Mouse (Mus musculus) CH12.LX (cell line): Measurements from ENCODE around the gene Fndc9. TPM values are rescaled to one million over a fixed set of nuclear protein-coding genes. Genes with fewer than 3 reads are reported as not detected.

ENCODE experiments used
- DNase-seq: peaks from one replicate; pipeline ENCODE4 v3.0.0-alpha.2; 2013; ENCODE audit errors: extremely low read depth
- H3K27ac ChIP-seq: 2 replicates; pipeline ENCODE4 v1.5.1; 2012; ENCODE audit warnings: low read depth, mild to moderate bottlenecking, control low read depth, moderate library complexity; ENCODE audit not compliant: insufficient read depth
- H3K27me3 ChIP-seq: replicated peaks from 2 replicates; pipeline ENCODE3; 2012; ENCODE audit warnings: inconsistent platforms
- H3K36me3 ChIP-seq, 2 experiments: replicated peaks in 1 of 2; 2 replicates each; pipeline versions ENCODE3 to v1.6.1; 2012; ENCODE audit warnings: inconsistent platforms in 1 of 2, low read length in 1 of 2, mild to moderate bottlenecking in 1 of 2, mixed read lengths in 1 of 2, moderate library complexity in 1 of 2; ENCODE audit not compliant: control insufficient read depth in 1 of 2, insufficient read depth in 1 of 2
- H3K4me1 ChIP-seq, 2 experiments: 2 replicates each; pipeline ENCODE4 v1.6.1; 2012; ENCODE audit warnings: inconsistent platforms in 1 of 2, moderate library complexity in 1 of 2; ENCODE audit not compliant: insufficient read depth in 2 of 2, control insufficient read depth in 1 of 2
- H3K4me2 ChIP-seq: 2 replicates; pipeline ENCODE4 v1.6.1; 2012; ENCODE audit warnings: low read depth, mild to moderate bottlenecking, control low read depth; ENCODE audit not compliant: poor library complexity, insufficient read depth, severe bottlenecking
- H3K4me3 ChIP-seq, 3 experiments: fragments of 150-350 bp in 1 of 3; sonication (generic) in 1 of 3; replicated peaks in 1 of 3; 2 replicates each; pipeline versions ENCODE3 to v1.5.1; 2011 to 2012; ENCODE audit warnings: low read depth in 2 of 3, low read length in 2 of 3, mild to moderate bottlenecking in 2 of 3, moderate library complexity in 2 of 3, control low read depth in 1 of 3, improper control_type of control experiment in 1 of 3, inconsistent platforms in 1 of 3, mixed read lengths in 1 of 3; ENCODE audit not compliant: poor library complexity in 1 of 3
- H3K79me2 ChIP-seq: replicated peaks from 2 replicates; pipeline ENCODE4 v1.6.1; 2012; ENCODE audit warnings: mild to moderate bottlenecking, moderate library complexity; ENCODE audit not compliant: control insufficient read depth, poor library complexity, insufficient read depth, severe bottlenecking; ENCODE audit errors: extremely low read depth
- H3K9ac ChIP-seq: 2 replicates; pipeline ENCODE4 v1.6.1; 2012; ENCODE audit warnings: low read depth, mild to moderate bottlenecking, control low read depth, moderate library complexity; ENCODE audit not compliant: insufficient read depth
- H3K9me3 ChIP-seq: replicated peaks from 2 replicates; pipeline ENCODE3; 2012; ENCODE audit warnings: low read length, inconsistent platforms, mixed read lengths
- CHD2 ChIP-seq: IDR thresholded peaks from 2 replicates; pipeline ENCODE4 v1.6.1; 2011; ENCODE audit warnings: low read length, improper control_type of control experiment
- EP300 ChIP-seq: IDR thresholded peaks from 2 replicates; pipeline ENCODE4 v1.6.1; 2011; ENCODE audit warnings: low read length, improper control_type of control experiment
- JUN ChIP-seq: IDR thresholded peaks from 2 replicates; pipeline ENCODE4 v1.6.1; 2011; ENCODE audit warnings: low read depth, mild to moderate bottlenecking, low read length, improper control_type of control experiment, moderate library complexity; ENCODE audit not compliant: insufficient read depth
- JUND ChIP-seq: conservative IDR thresholded peaks from 2 replicates; pipeline ENCODE4 v1.6.1; 2011; ENCODE audit warnings: low read depth, low read length, improper control_type of control experiment
- MAFK ChIP-seq: IDR thresholded peaks from 2 replicates; pipeline ENCODE4 v1.6.1; 2011; ENCODE audit warnings: low read length, improper control_type of control experiment; ENCODE audit not compliant: insufficient replicate concordance
- PAX5 ChIP-seq: IDR thresholded peaks from 2 replicates; pipeline ENCODE4 v1.6.1; 2012; ENCODE audit warnings: low read length, inconsistent platforms, mixed read lengths
- POLR2AphosphoS2 ChIP-seq: IDR thresholded peaks from 2 replicates; pipeline ENCODE4 v1.6.1; 2011; ENCODE audit warnings: low read depth, low read length, improper control_type of control experiment
- RCOR1 ChIP-seq: conservative IDR thresholded peaks from 2 replicates; pipeline ENCODE4 v1.6.1; 2012; ENCODE audit warnings: low read depth, mild to moderate bottlenecking, inconsistent platforms, low read length, improper control_type of control experiment
- SMC3 ChIP-seq: IDR thresholded peaks from 2 replicates; pipeline ENCODE4 v1.6.1; 2011; ENCODE audit warnings: low read depth, low read length, improper control_type of control experiment
- TBP ChIP-seq: conservative IDR thresholded peaks from 2 replicates; pipeline ENCODE4 v1.6.1; 2011; ENCODE audit warnings: low read depth, low read length, improper control_type of control experiment
- USF2 ChIP-seq: conservative IDR thresholded peaks from 2 replicates; pipeline ENCODE4 v1.6.1; 2011; ENCODE audit warnings: low read depth, low read length, improper control_type of control experiment
- ZC3H11A ChIP-seq: IDR thresholded peaks from 2 replicates; pipeline ENCODE4 v1.6.1; 2012; ENCODE audit warnings: low read depth, mild to moderate bottlenecking, inconsistent platforms, low read length, improper control_type of control experiment
- ZMIZ1 ChIP-seq: IDR thresholded peaks from 2 replicates; pipeline ENCODE4 v1.6.1; 2012; ENCODE audit warnings: low read depth, mild to moderate bottlenecking, inconsistent platforms, low read length, improper control_type of control experiment
- dilution Hi-C: fragments of 300-500 bp; cut with MboI; formaldehyde crosslinking; loops from 2 replicates; pipeline ENCODE4 v1.14.3; 2020; ENCODE audit warnings: low sequenced_read_pairs; ENCODE audit not compliant: extremely low pct_unique_long_range_greater_than_20kb, extremely low pct_ligation_motif_present
- in situ Hi-C: fragments of 300-500 bp; cut with MboI; formaldehyde crosslinking; loops from 3 replicates; pipeline ENCODE4 v1.14.3; 2019; ENCODE audit warnings: low sequenced_read_pairs, low pct_ligation_motif_present, low pct_unique_long_range_greater_than_20kb, mixed read lengths
- polyA plus RNA-seq: library from polyadenylated mRNA; unstranded; fragments of >175 nt; gene quantifications from 2 replicates; pipeline ENCODE4 v1.2.1, GENCODE M21; 2012; ENCODE audit warnings: low read depth; ENCODE audit not compliant: insufficient read length
- total RNA-seq, 2 experiments: library from RNA; depleted of rRNA; stranded (reverse); fragments of 300-350 nt in 1 of 2; fragments of >200 nt in 1 of 2; gene quantifications; 2 replicates each; pipeline ENCODE4 v1.2.3; 2012 to 2014

Fndc9 gene
- total and polyA plus RNA-seq, 3 experiments, result 3.9 to 12.1 TPM; not detected in 1

DNA sequence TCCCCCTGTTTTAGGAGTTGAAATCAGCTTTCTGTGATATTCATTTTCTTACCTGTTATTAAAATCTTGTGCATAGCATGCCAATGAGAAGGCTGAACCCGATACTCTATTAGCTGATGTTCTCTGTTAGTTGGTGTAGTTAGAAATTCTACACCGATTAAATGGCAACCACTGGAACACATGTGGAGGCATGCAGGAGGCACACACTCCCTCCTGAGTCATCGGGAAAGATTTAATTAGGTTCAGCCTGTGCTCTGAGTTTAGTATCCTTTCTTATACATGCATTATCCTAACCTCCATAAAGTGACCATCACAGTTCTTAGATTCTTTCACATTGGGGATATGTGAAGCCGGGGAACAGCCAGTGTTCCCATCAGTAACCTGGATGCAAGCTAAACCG lies 10.0 kb upstream of the Fndc9 start:
- H3K4me2 ChIP-seq, result no peak overlapping the region
- no peaks in the 10 kb centered on the region for H3K4me1 ChIP-seq
- DNase-seq, result no peak
- TF ChIP-seq TBP (no peak), JUND (no peak), USF2 (no peak), CHD2 (no peak), EP300 (no peak), ZC3H11A (no peak), PAX5 (no peak), SMC3 (no peak)
- TF ChIP-seq, all 38 proteins: peak for 0
- Histone ChIP-seq H3K79me2 (no peaks in the 10 kb centered on the region), H3K36me3 (peaks cover 95 to 100% of the 10 kb centered on the region in 2 experiments), H3K4me3 (no peak overlapping the region), H3K9me3 (no peaks in the 10 kb centered on the region), H3K27me3 (no peaks in the 10 kb centered on the region), H3K27ac (no peak overlapping the region), H3K9ac (no peak overlapping the region)
- dilution Hi-C loops (no loop called here), in situ Hi-C loops (no loop called here)

DNA sequence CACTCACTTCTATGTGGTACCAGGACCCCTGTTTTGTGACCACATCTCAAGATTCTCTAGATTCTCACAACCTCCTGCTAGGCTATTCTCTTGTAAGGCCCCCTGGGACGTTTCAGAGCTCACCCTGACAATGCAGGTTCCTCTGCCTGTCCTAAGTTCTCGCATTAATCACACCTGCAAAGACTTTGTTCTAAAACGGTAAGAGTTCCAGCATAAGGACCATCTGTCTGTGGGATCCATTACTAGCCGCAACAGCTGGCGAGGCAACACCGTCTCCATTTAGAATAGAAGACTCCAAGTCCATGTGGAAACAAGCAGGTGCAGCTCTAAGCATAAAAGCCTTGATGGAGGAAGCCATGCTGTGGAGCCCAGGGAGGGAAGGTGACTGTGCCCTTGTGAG lies 5.1 kb upstream of the Fndc9 start:
- dilution Hi-C loops, result no loop called here

DNA sequence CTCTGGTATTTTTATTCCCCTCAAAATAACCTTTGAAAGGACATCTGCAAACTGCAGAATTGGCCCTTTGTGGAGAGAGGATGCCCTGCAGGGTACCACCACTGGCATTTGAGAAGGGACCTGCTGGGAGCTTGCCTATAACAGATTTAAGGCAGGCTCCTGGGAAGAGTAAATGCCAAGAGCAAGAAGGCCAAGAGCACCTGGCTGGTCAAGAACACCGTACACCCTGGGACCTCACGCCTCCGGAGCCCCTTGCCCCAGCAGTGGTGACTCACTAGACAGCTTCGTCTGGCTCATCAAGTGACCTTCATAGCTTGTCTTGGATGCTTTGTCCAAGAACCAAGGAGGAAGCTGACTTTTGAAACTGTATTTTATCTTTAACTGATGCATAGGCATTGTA lies 2.5 kb upstream of the Fndc9 start:
- Histone ChIP-seq H3K79me2 (no peaks in the 10 kb centered on the region), H3K36me3 (peaks cover 93 to 99% of the 10 kb centered on the region in 2 experiments), H3K4me1 (no peaks in the 10 kb centered on the region), H3K27me3 (no peaks in the 10 kb centered on the region), H3K4me3 (no peak overlapping the region), H3K4me2 (no peak overlapping the region), H3K9me3 (no peaks in the 10 kb centered on the region), H3K9ac (no peak overlapping the region), H3K27ac (no peak overlapping the region)
- TF ChIP-seq POLR2AphosphoS2, result peak; percentile 75; the same call in 1 of the 2 replicates
- peak; percentile 58; the same call in 1 of the 2 replicates for TF ChIP-seq ZMIZ1
- TF ChIP-seq RCOR1, result no peak
- in situ Hi-C loops, result no loop called here
- DNase-seq, result no peak
- dilution Hi-C loops, result no loop called here

More for the DNA sequence above, 5.1 kb upstream of the Fndc9 start:
- H3K9ac ChIP-seq, result no peak overlapping the region
- no peak for DNase-seq
- H3K4me1 ChIP-seq, result no peaks in the 10 kb centered on the region
- H3K27ac ChIP-seq, result no peak overlapping the region
- H3K36me3 ChIP-seq, result peaks cover 94 to 99% of the 10 kb centered on the region in 2 experiments
- no peaks in the 10 kb centered on the region for H3K9me3 ChIP-seq
- no peak for TF ChIP-seq JUN
- 0 out of 2 replicates have a peak, but pooled peaks have one; percentile 18 for TF ChIP-seq POLR2AphosphoS2
- no peak for TF ChIP-seq MAFK
- TF ChIP-seq, all 38 proteins: peak for 1
- H3K27me3 ChIP-seq, result no peaks in the 10 kb centered on the region
- H3K79me2 ChIP-seq, result no peaks in the 10 kb centered on the region
- in situ Hi-C loops, result no loop called here
- H3K4me3 ChIP-seq, result no peak overlapping the region
- H3K4me2 ChIP-seq, result no peak overlapping the region
